Mouse (Mus musculus) limb, embryonic 12.5 days (tissue): ENCODE data around the gene Mroh2a. TPM values are rescaled to one million over a fixed set of nuclear protein-coding genes. Genes with fewer than 3 reads are reported as not detected.

Experiments used
- ATAC-seq: fragments of 200-750 bp; cut with Nextera tagmentation; 2 replicates; pipeline ENCODE4 v1.8.0; 2017; ENCODE audit warnings: low read depth, moderate TSS enrichment; ENCODE audit not compliant: insufficient number of reproducible peaks, insufficient read depth, low FRiP score, low TSS enrichment
- H3K27ac ChIP-seq: fragments of 300-500 bp; sonication (generic); 2 replicates; pipeline ENCODE4 v1.5.1; 2016; ENCODE audit warnings: mild to moderate bottlenecking, moderate library complexity
- H3K27me3 ChIP-seq: fragments of 300-500 bp; sonication (generic); 2 replicates; pipeline ENCODE4 v1.6.1; 2016; ENCODE audit warnings: mild to moderate bottlenecking, moderate library complexity
- H3K36me3 ChIP-seq: fragments of 300-500 bp; sonication (generic); 2 replicates; pipeline ENCODE4 v1.6.1; 2016; ENCODE audit warnings: mild to moderate bottlenecking, moderate library complexity
- H3K4me1 ChIP-seq: fragments of 300-500 bp; sonication (generic); replicated peaks from 2 replicates; pipeline ENCODE4 v1.6.1; 2016
- H3K4me2 ChIP-seq: fragments of 300-500 bp; sonication (generic); 2 replicates; pipeline ENCODE4 v1.6.1; 2016; ENCODE audit warnings: mild to moderate bottlenecking, moderate library complexity
- H3K4me3 ChIP-seq: fragments of 300-500 bp; sonication (generic); replicated peaks from 2 replicates; pipeline ENCODE4 v1.5.1; 2016; ENCODE audit warnings: mild to moderate bottlenecking
- H3K9ac ChIP-seq: fragments of 300-500 bp; sonication (generic); replicated peaks from 2 replicates; pipeline ENCODE4 v1.6.1; 2016; ENCODE audit warnings: mild to moderate bottlenecking, moderate library complexity
- H3K9me3 ChIP-seq: fragments of 300-500 bp; sonication (generic); 2 replicates; pipeline ENCODE4 v1.6.1; 2016; ENCODE audit warnings: mild to moderate bottlenecking, moderate library complexity
- WGBS: fragments of 180-500 bp; shearing (Covaris S2); methylation state at CpG from one replicate; pipeline ENCODE4 v1.1.7; 2016; 5-methylcytosine and 5-hydroxymethylcytosine counted together
- polyA plus RNA-seq: library from polyadenylated mRNA; unstranded; fragments of >200 nt; fragmentation: Nextera tagmentation; extraction: Ambion mirVana; gene quantifications from 2 replicates; pipeline ENCODE4 v1.2.1, GENCODE M21; 2016

Mroh2a gene
- polyA plus RNA-seq, 1 experiment from 2014 or later: 2.0 TPM

DNA sequence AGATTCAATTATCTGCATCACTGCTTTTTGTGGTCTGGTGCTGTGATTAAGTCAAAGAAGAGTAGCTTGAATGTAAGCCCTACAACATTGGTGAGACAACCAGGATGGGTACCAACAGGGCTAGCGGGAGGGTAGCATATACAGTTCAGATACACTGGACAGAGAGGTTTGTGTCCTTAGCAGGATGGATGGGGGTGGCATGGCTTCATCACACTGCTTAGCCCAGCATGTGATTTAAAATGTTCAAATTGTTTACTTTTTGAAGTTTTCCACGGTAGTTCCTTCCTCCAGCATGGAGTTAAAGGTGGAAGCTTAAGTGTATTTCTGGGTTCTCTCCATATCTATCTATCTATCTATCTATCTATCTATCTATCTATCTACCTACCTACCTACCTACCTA lies 62.4 kb downstream of the Mroh2a start:
- no peaks in the 10 kb centered on the region for H3K36me3 ChIP-seq
- WGBS: 42% methylated on average over 2 of the region's 2 CpGs
- H3K4me1 ChIP-seq: no peaks in the 10 kb centered on the region
- ATAC-seq: no peak
- no peak overlapping the region for H3K4me3 ChIP-seq
- H3K9me3 ChIP-seq: peaks cover 77% of the 10 kb centered on the region
- H3K9ac ChIP-seq: no peak overlapping the region
- no peak overlapping the region for H3K27ac ChIP-seq
- H3K4me2 ChIP-seq: no peak overlapping the region
- no peaks in the 10 kb centered on the region for H3K27me3 ChIP-seq

- H3K9ac ChIP-seq: no peak overlapping the region
- H3K4me2 ChIP-seq: no peak overlapping the region
- no peaks in the 10 kb centered on the region for H3K36me3 ChIP-seq
- H3K4me3 ChIP-seq: no peak overlapping the region
- H3K27ac ChIP-seq: no peak overlapping the region
- peaks cover 76% of the 10 kb centered on the region for H3K9me3 ChIP-seq
- no peak for ATAC-seq
- no peaks in the 10 kb centered on the region for H3K27me3 ChIP-seq
- H3K4me1 ChIP-seq: no peaks in the 10 kb centered on the region
- WGBS: 43% methylated on average over 4 of the region's 4 CpGs
Observed at GRCm38 (mm10) chr1:88289917-88290316, 63.1 kb downstream of the Mroh2a start.

DNA sequence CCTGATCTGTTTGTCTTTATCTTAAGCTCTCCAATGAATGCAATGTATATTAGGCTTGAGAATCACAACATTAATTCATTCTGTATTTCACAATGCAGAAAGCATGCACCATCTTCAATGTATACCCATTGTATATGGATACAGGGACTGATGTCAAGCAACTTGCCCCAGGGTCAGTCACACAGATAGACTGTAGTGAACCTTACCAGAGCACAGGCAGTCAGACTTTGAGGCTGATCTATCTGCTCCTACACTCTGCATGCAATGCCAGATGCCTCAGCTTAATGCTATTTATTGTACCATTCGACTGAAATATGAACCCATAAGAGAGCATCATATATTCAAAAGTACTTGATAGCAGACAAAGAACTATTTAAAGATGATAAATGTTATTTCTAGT lies 63.7 kb downstream of the Mroh2a start:
- Histone ChIP-seq H3K4me2 (no peak overlapping the region), H3K27me3 (no peaks in the 10 kb centered on the region), H3K27ac (no peak overlapping the region), H3K36me3 (no peaks in the 10 kb centered on the region), H3K9ac (no peak overlapping the region), H3K4me1 (no peaks in the 10 kb centered on the region), H3K9me3 (peaks cover 74% of the 10 kb centered on the region), H3K4me3 (no peak overlapping the region)
- 67% methylated on average over 1 of the region's 1 CpGs for whole genome bisulfite sequencing
- ATAC-seq: no peak

DNA sequence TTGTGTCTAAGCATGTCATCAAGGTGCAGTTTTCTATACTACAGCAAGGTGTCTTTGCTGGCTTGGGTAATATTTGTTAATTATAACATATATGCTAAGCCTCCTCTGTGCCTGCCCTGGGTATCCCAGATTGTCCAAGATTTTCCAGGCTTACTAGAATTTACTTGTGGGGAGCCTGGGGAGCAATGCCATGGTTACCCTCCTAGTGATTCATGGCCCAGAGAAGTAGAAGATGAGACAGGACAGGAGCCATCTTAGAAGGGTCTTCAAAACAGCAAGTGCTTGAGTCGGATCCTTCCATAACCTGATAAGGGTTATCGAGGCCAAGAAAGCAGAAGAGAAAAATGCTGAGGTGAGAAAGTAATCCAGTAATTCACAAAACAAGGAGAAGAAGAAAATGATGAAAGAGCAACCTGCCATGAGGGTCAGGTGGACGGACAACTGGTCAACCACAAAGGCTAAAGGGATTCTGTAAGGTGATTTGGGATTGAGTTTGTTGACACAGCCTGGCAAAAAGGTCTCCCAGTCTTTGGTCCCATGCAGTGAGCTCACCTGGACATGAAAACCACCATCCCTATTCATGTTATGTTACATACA lies 64.7 kb downstream of the Mroh2a start:
- Histone ChIP-seq H3K27ac (no peak overlapping the region), H3K4me3 (no peak overlapping the region), H3K9me3 (peaks cover 74% of the 10 kb centered on the region), H3K27me3 (no peaks in the 10 kb centered on the region), H3K9ac (no peak overlapping the region), H3K36me3 (no peaks in the 10 kb centered on the region), H3K4me1 (no peaks in the 10 kb centered on the region), H3K4me2 (no peak overlapping the region)
- no peak for ATAC-seq
- 61% methylated on average over 3 of the region's 3 CpGs for WGBS

GRCm38 (mm10) chr1:88292057-88292456 lies 65.3 kb downstream of the Mroh2a start:
- ATAC-seq: no peak
- Histone ChIP-seq H3K27ac (no peak overlapping the region), H3K9me3 (peaks cover 74% of the 10 kb centered on the region), H3K36me3 (no peaks in the 10 kb centered on the region), H3K27me3 (no peaks in the 10 kb centered on the region), H3K4me1 (no peaks in the 10 kb centered on the region), H3K9ac (no peak overlapping the region), H3K4me3 (no peak overlapping the region), H3K4me2 (no peak overlapping the region)
- WGBS: 54% methylated on average over 2 of the region's 2 CpGs

- no peak for ATAC-seq
Observed at GRCm38 (mm10) chr1:88294650-88295049, 67.9 kb downstream of the Mroh2a start.

DNA sequence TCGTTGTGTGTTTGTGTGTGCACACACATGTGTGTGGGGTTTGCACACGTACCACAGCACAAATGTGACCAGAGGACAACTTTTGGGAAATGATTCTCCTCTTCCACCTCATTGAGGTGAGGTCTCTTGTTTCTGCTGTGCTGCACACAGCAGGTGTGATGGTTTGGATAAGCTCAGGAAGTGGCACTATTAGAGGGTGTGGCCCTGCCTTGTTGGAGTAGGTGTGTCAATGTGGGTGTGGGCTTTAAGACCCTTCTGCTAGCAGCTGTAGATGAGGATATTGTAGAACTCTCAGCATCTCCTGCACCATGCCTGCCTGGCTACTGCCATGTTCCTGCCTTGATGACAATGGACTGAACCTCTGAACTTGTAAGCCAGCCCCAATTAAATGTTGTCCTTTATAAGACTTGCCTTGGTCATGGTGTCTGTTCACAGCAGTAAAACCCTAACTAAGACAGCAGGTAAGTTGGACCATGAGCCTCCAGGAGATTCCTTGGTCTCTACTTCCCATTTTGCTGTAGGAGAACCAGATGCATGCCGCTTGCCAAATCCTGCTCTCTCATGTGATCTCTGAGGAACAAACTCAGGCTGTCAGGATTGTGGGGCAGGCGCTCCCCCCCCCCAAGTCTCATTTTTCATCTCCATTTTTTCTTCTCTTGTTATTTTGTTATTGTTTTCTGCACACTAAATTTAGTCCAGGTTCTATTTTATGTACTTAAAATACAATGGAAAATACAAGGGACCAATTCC lies 69.6 kb downstream of the Mroh2a start:
- H3K9ac ChIP-seq: no peak overlapping the region
- no peak overlapping the region for H3K4me3 ChIP-seq
- H3K4me2 ChIP-seq: no peak overlapping the region
- H3K4me1 ChIP-seq: no peaks in the 10 kb centered on the region
- H3K27me3 ChIP-seq: no peaks in the 10 kb centered on the region
- peaks cover 77% of the 10 kb centered on the region for H3K9me3 ChIP-seq
- no peaks in the 10 kb centered on the region for H3K36me3 ChIP-seq
- 73% methylated on average over 4 of the region's 4 CpGs for WGBS
- H3K27ac ChIP-seq: no peak overlapping the region
- ATAC-seq: 0 out of 2 replicates have a peak, but pooled peaks have one; percentile 11

More at GRCm38 (mm10) chr1:88294650-88295049, 67.9 kb downstream of the Mroh2a start:
- Histone ChIP-seq H3K27me3 (no peaks in the 10 kb centered on the region), H3K27ac (no peak overlapping the region), H3K9ac (no peak overlapping the region), H3K9me3 (peaks cover 76% of the 10 kb centered on the region), H3K36me3 (no peaks in the 10 kb centered on the region), H3K4me3 (no peak overlapping the region), H3K4me1 (no peaks in the 10 kb centered on the region), H3K4me2 (no peak overlapping the region)
- 19% methylated on average over 1 of the region's 1 CpGs for WGBS

- ATAC-seq: no peak
- no peak overlapping the region for H3K4me2 ChIP-seq
- WGBS: 64% methylated on average over 7 of the region's 7 CpGs
- no peak overlapping the region for H3K27ac ChIP-seq
- no peak overlapping the region for H3K4me3 ChIP-seq
- H3K9ac ChIP-seq: no peak overlapping the region
- H3K27me3 ChIP-seq: no peaks in the 10 kb centered on the region
- no peaks in the 10 kb centered on the region for H3K4me1 ChIP-seq
- H3K9me3 ChIP-seq: peaks cover 80% of the 10 kb centered on the region
- no peaks in the 10 kb centered on the region for H3K36me3 ChIP-seq
Observed at GRCm38 (mm10) chr1:88297480-88298258, 70.9 kb downstream of the Mroh2a start.

DNA sequence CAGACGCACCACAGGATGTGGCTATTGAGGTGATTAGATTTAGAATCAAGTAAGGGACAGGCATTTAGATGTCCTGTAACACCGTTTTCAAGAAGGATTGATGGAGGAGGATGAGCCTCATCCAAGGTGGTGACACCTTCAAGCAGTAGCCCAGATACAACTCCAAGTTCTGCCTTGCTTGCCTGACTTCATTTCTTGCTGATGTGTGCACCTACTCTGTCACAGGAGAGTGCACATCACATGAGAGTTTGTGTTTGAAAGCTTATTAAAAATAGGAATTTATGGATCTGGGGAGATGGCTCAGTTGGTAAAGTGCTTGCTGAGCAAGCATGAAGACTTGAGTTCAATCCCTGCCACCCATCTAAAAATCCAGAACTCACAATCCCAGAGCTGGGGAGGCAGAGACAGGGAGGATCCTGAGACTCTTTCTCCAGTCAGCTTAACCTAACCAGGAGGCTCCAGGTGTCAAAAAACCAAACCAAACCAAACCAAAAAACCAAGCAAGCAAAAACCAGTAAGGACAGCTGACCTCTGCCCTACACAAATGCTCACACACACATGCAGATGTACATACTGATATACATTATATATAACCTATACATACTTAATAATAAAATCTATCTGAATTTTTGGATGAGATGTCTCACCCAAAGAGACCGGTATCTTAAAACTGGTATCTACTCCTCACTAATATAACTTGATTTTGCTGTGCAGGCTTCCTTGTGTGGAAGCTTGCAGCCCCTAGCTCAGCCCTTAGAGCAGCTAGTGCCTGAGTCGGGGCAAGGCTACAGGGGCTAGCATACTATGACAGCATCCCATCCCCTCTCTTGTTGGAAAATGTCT lies 72.1 kb downstream of the Mroh2a start:
- H3K4me1 ChIP-seq: no peaks in the 10 kb centered on the region
- WGBS: 62% methylated on average over 4 of the region's 4 CpGs
- ATAC-seq: no peak
- H3K4me3 ChIP-seq: no peak overlapping the region
- no peak overlapping the region for H3K9ac ChIP-seq
- no peaks in the 10 kb centered on the region for H3K27me3 ChIP-seq
- no peaks in the 10 kb centered on the region for H3K36me3 ChIP-seq
- no peak overlapping the region for H3K27ac ChIP-seq
- peaks cover 89% of the 10 kb centered on the region for H3K9me3 ChIP-seq
- H3K4me2 ChIP-seq: no peak overlapping the region

DNA sequence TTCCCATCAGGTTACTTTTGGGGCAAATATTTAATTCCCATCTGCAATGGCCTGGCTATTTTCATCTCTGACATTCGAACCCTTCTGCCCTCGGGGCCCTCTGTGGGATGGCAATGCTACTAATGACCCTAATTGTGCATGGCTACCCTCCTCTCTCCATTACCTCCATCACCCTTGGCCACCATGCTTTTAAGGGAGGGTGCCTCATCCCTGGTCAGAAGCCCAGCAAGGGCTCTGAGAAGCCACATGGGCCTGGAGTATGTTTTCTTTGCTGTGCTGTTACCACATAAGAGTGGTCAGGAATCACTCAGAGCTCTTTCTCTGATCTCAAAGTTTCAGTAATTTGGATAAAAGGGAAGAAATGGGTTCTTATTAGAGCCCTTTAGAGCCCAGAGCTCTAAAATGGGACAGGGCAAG lies 72.8 kb downstream of the Mroh2a start:
- H3K9me3 ChIP-seq: peaks cover 91% of the 10 kb centered on the region

More for the DNA sequence above, 72.8 kb downstream of the Mroh2a start:
- no peak overlapping the region for H3K4me2 ChIP-seq
- H3K4me1 ChIP-seq: no peaks in the 10 kb centered on the region
- ATAC-seq: no peak
- no peak overlapping the region for H3K27ac ChIP-seq
- no peaks in the 10 kb centered on the region for H3K36me3 ChIP-seq
- H3K27me3 ChIP-seq: no peaks in the 10 kb centered on the region
- 84% methylated on average over 2 of the region's 2 CpGs for WGBS
- H3K9ac ChIP-seq: no peak overlapping the region
- no peak overlapping the region for H3K4me3 ChIP-seq
